Mouse (Mus musculus) Patski (cell line): ENCODE results near the gene Arhgap10. TPM values are rescaled to one million over a fixed set of nuclear protein-coding genes. Genes with fewer than 3 reads are reported as not detected.
A peak's percentile ranks its signal among the peaks of the same experiment; 100 is the strongest.

Experiments used
- ATAC-seq: fragments of 100-300 bp; one replicate; pipeline ENCODE4 v1.8.0; 2021
- CTCF ChIA-PET: fragments of 350-600 bp; sonication (Branson Sonifier 250); formaldehyde crosslinking; loops from one replicate; lab custom pipeline; 2022; ENCODE audit warnings: inconsistent platforms; lab: Charles Lee
- POLR2A ChIA-PET: fragments of 350-600 bp; sonication (Branson Sonifier 250); formaldehyde crosslinking; loops from one replicate; lab custom pipeline; 2022; ENCODE audit warnings: antibody characterized with exemption, inconsistent platforms; lab: Charles Lee
- DNase-seq: peaks from one replicate; pipeline ENCODE4 v3.0.0-alpha.2; 2011; ENCODE audit warnings: low read depth, low spot score
- H3K27me3 ChIP-seq: fragments of 371-371 bp; one replicate; pipeline ENCODE4 v1.5.1; 2021
- CTCF ChIP-seq: fragments of 100-300 bp; IDR thresholded peaks from one replicate; pipeline ENCODE4 v1.5.1; 2021
- in situ Hi-C: fragments of 300-500 bp; cut with MboI; formaldehyde crosslinking; loops from 3 replicates; pipeline ENCODE4 v1.11.1; 2018; ENCODE audit warnings: low pct_unique_long_range_greater_than_20kb, mixed read lengths
- polyA plus RNA-seq: library from polyadenylated mRNA; unstranded; gene quantifications from one replicate; pipeline ENCODE4 v1.2.3, GENCODE M21; 2021

The Arhgap10 gene
- polyA plus RNA-seq, 1 experiment from 2014 or later: 45.5 TPM

DNA sequence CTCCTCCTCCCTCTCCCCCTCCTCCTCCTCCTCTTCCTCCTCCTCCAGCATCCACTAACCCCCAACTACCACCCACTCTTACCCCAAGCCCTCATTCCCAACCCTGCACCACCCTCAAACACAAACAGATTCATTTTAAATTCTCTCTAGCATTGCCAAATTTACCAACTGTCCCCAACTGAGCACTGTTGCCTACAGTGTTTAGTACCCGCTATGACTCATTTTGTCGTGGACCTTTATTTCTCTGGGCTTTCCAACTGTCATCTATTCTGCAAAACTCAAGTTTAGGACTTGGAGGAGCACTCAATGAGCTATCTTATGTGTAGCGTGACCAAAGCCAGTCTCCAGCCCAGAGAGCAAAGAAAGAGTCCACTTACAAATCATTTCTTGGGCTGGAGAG lies 115.8 kb downstream of the Arhgap10 start:
- no peak for TF ChIP-seq CTCF
- POLR2A ChIA-PET: interaction anchor here (0.6 kb wide), 1 partner anchor 247 kb away, joined by 3 read pairs; no protein-coding TSS in a partner anchor
- in situ Hi-C loops: loop anchor here (25.0 kb wide), 1 partner anchor 610 kb away; no protein-coding TSS in a partner anchor
- no peak for DNase-seq
- ATAC-seq: no peak
- CTCF ChIA-PET: interaction anchor here (0.8 to 1.2 kb wide), 3 partner anchors 26 to 116 kb away, joined by 3 read pairs; partner anchors contain the start of gene Arhgap10
- no peaks in the 10 kb centered on the region for H3K27me3 ChIP-seq

DNA sequence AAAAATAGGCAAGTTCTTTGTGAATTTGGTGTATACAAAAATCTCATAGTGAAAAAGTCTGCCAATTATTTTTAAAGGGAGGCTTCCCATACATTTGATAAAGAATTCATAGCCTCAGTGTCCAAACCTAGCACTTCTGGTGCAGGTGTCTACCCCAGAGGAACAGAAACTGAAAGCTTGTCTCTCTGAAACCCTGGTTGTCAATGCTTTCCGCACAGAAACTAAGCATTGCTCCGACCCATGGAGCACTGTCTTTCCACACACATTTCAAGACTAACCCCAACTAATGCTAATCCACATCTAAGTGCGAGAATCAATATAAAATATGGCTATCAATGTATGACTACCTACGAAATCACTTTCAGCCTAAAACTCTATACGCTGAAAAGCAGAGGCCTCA lies 116.6 kb downstream of the Arhgap10 start:
- H3K27me3 ChIP-seq: no peaks in the 10 kb centered on the region
- ChIA-PET CTCF (no interaction called here), POLR2A (no interaction called here)
- in situ Hi-C loops: loop anchor here (25.0 kb wide), 1 partner anchor 611 kb away; no protein-coding TSS in a partner anchor
- ATAC-seq (no peak), DNase-seq (no peak)
- TF ChIP-seq CTCF: no peak

DNA sequence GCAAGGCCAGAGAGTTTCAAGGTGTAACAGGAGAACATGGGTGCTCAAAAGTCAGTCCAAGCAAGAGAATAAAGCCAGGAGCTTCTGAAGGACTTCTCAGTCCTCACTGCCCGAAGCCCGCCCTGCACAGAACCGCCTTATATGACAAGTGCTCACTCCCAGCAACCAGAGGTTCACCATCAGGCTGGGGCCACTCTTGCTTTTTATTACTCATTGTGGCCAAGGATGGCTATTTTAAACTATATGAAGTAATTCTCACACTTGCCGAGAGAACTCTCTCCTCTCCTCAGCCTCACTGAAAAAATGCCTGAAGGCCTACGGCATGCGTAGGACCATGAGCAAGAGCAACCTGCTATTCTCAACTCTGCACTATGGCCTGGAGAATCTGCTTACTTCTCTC lies 133.7 kb downstream of the Arhgap10 start:
- ATAC-seq (no peak), DNase-seq (no peak)
- ChIA-PET POLR2A (no interaction called here), CTCF (interaction anchor here (1.3 to 1.6 kb wide), 5 partner anchors 13 to 49 kb away, joined by 3 to 6 read pairs (median 4); no protein-coding TSS in a partner anchor)
- no peak for TF ChIP-seq CTCF
- H3K27me3 ChIP-seq: no peaks in the 10 kb centered on the region
- in situ Hi-C loops: no loop called here

DNA sequence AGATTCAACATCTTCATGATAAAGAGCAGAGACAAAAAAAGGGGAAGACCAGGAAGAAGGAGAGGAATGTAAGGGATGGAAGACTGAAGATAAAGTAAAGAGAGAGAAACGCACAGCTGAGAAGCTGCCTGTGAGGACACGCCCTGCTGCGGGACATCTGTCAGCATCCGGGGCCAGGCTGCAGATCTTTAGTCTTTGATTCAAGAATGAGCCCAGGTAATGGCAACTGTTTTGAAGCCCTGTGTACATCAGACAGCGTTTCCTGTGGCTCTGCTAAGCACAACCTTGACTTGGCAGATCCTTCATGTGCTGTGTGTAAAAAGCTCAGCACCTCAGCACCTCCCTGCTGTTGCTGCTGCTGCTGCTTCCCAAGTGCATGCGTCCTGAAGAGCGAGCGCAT lies 134.1 kb downstream of the Arhgap10 start:
- no peak for TF ChIP-seq CTCF
- no peak for ATAC-seq
- DNase-seq: no peak
- POLR2A ChIA-PET: no interaction called here
- no peaks in the 10 kb centered on the region for H3K27me3 ChIP-seq
- in situ Hi-C loops: no loop called here
- CTCF ChIA-PET: interaction anchor here (1.3 to 1.6 kb wide), 3 partner anchors 13 to 36 kb away, joined by 3 to 4 read pairs (median 4); no protein-coding TSS in a partner anchor

DNA sequence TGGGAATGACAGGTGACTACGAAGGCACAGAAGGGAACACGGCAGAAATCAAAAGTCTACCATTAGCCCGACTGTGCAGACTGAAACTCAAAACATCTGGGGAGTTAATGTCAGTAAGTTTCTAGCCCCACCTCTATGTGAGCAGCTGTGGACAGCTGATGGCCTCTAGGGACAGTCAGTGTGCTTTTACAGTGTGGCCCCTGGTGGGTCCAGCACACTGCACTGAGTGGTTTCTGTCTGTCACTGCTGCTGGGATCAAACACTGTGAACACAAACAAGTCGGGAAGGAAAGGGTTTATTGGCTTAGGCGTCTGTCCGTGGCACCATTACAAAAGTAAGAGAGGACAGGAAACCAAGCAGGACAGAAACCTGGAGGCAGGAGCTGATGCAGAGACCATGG lies 136.9 kb downstream of the Arhgap10 start:
- ChIA-PET POLR2A (no interaction called here), CTCF (no interaction called here)
- no peak for TF ChIP-seq CTCF
- no peaks in the 10 kb centered on the region for H3K27me3 ChIP-seq
- ATAC-seq (no peak), DNase-seq (no peak)
- in situ Hi-C loops: no loop called here

DNA sequence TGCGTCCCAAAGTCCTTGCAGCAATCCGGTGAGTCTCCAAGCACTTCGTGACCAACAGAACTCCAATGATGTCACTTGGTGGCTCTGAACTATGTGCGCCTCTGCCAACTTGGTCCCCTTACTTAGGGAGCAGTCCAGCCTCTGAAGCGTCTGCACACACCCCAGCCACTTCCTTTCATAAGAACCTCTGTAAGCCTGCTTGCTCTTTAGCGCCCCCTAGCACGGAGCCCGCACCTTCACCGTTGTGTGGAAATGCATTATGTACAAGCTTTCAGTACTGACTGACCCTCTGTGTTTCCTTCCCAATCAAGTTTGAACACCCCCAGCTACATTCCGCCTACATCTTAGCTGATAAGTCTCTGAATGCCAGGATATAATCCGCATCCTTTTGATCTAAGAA lies 138.5 kb downstream of the Arhgap10 start:
- ATAC-seq (no peak), DNase-seq (no peak)
- no peak for TF ChIP-seq CTCF
- CTCF ChIA-PET: interaction anchor here (1.2 kb wide), 1 partner anchor 13 kb away, joined by 4 read pairs; no protein-coding TSS in a partner anchor
- in situ Hi-C loops: no loop called here
- H3K27me3 ChIP-seq: no peaks in the 10 kb centered on the region
- POLR2A ChIA-PET: no interaction called here

DNA sequence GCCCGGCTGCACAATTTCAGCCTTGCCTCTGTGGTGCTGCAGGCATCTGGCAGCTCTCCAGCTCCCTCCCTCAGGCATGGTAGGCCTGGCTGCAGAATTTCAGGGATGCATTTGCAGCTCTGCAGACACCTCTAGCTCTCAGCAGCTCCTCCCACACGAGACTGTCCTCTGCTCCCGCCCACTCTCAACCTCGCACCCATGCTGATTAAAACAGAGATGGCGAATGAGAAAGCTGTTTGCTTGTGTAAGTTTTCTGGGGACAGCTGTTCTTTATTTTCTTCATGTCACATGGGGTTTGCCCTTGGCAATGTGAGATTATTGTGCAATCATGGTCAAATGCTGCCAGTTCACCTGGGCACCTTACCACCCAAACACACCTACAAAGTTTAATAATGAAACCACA lies 141.3 kb downstream of the Arhgap10 start:
- in situ Hi-C loops: no loop called here

DNA sequence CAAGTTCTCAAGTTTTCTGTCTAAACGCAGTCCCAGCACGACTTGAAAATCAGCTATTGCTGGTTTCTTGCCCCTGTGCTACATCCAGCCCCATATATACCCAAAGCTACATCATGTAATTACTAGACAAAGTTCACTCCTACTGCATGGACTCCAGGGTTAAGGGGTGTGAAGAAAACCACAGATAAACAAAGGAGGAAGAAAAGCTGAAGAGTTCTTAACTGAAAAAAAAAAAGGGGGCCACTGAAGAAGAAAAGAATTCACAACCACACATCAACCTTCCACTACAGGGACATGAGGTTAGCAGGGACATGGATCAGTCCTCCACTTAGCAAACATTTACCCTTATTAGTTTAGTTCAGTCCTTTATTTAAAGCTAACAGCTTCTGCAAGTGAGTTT lies 141.8 kb downstream of the Arhgap10 start:
- ATAC-seq (peak; percentile 1), DNase-seq (no peak)
- ChIA-PET CTCF (interaction anchor here (1.0 to 1.6 kb wide), 5 partner anchors 9 to 43 kb away, joined by 3 read pairs; no protein-coding TSS in a partner anchor), POLR2A (no interaction called here)
- in situ Hi-C loops: no loop called here
- no peak for TF ChIP-seq CTCF
- H3K27me3 ChIP-seq: no peaks in the 10 kb centered on the region

More for the DNA sequence above, 141.3 kb downstream of the Arhgap10 start:
- peak; percentile 68 for DNase-seq
- POLR2A ChIA-PET: no interaction called here
- ATAC-seq: peak; percentile 87
- no peak for TF ChIP-seq CTCF
- H3K27me3 ChIP-seq: no peaks in the 10 kb centered on the region
- CTCF ChIA-PET: interaction anchor here (1.0 to 1.6 kb wide), 4 partner anchors 9 to 43 kb away, joined by 3 read pairs; no protein-coding TSS in a partner anchor

DNA sequence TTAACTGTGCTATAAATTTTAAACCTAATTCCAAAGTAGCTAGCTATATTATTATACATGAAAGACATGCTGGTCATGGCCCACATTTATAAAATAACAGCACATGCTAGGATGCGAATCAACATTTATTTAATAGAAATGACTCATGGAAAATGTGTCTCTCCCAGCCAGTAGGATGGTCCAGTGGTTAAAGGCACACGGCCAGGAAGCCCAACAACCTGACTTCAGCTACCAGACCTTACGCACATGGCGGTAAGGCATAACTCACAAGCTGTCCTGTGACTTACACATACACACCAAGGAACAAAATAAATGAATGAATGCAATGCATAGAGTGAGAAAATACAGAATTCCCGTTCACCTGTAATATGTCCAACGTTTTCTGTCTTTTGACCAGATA lies 146.7 kb downstream of the Arhgap10 start:
- in situ Hi-C loops: no loop called here
- no peak for DNase-seq
- ChIA-PET CTCF (interaction anchor here (2.0 kb wide), 1 partner anchor 15 kb away, joined by 4 read pairs; no protein-coding TSS in a partner anchor), POLR2A (no interaction called here)
- H3K27me3 ChIP-seq: no peaks in the 10 kb centered on the region
- no peak for TF ChIP-seq CTCF
- no peak for ATAC-seq

DNA sequence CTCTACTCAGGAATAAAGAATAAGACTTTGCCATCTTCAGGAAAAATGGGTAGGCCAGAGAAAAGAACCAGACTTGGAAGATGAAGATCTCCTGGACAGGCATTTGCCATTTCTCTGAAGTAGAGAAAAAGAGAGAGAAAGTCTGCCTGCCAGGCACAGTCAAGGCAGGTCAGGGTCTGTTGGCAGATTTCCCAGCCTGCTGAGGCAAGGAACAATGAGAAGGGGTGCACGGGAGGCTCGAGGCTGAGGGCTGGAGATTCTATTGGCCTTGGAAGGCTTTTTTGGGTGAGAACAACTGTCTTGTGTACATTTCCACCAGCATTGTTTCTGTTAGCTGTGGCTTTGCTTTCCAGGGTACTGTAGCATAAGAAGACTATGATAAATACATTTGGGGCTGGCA lies 147.4 kb downstream of the Arhgap10 start:
- in situ Hi-C loops: no loop called here
- ATAC-seq (no peak), DNase-seq (no peak)
- ChIA-PET CTCF (interaction anchor here (2.0 kb wide), 1 partner anchor 14 kb away, joined by 4 read pairs; no protein-coding TSS in a partner anchor), POLR2A (no interaction called here)
- no peak for TF ChIP-seq CTCF
- no peaks in the 10 kb centered on the region for H3K27me3 ChIP-seq

DNA sequence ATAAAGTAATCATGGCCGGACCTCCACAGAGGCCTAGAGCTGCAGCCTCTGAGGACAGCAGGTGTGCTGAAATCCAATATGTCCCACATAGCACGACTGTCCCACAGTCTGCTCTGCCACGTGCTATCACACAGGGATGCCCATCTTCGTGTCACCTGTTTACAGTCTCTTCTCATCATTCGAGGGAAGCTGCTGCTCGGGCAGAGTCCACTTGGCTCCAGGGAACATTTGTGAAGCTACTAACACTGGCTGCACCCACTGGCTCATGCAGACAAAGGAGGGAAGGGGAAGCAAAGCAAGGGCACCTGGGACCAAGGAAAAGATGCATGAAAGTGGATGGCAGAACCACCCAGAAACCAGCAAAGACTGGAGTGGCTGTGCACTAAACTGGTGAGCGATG lies 148.1 kb downstream of the Arhgap10 start:
- ATAC-seq (no peak), DNase-seq (no peak)
- no peaks in the 10 kb centered on the region for H3K27me3 ChIP-seq
- no peak for TF ChIP-seq CTCF
- ChIA-PET CTCF (interaction anchor here (2.0 kb wide), 1 partner anchor 13 kb away, joined by 4 read pairs; no protein-coding TSS in a partner anchor), POLR2A (no interaction called here)
- in situ Hi-C loops: no loop called here
